Mouse (Mus musculus) lung, embryonic 14.5 days (tissue): ENCODE measurements around the gene Gm49711. TPM values are rescaled to one million over a fixed set of nuclear protein-coding genes. Genes with fewer than 3 reads are reported as not detected.

Source experiments
- ATAC-seq: fragments of 200-750 bp; cut with Nextera tagmentation; 2 replicates; pipeline ENCODE4 v1.8.0; 2017; ENCODE audit warnings: mild to moderate bottlenecking, moderate TSS enrichment, moderate library complexity; ENCODE audit not compliant: insufficient read depth
- DNase-seq: peaks from one replicate; pipeline ENCODE4 v3.0.0-alpha.2; 2015
- H3K27ac ChIP-seq: fragments of 300-500 bp; sonication (generic); 2 replicates; pipeline ENCODE4 v1.5.1; 2014; ENCODE audit warnings: low read depth, mild to moderate bottlenecking, moderate library complexity
- H3K27me3 ChIP-seq: fragments of 300-500 bp; sonication (generic); 2 replicates; pipeline ENCODE4 v1.6.1; 2014; ENCODE audit warnings: low read length, control low read depth; ENCODE audit not compliant: insufficient read depth
- H3K36me3 ChIP-seq: fragments of 300-500 bp; sonication (generic); 2 replicates; pipeline ENCODE4 v1.6.1; 2014; ENCODE audit warnings: control low read depth; ENCODE audit not compliant: insufficient read depth
- H3K4me1 ChIP-seq: fragments of 300-500 bp; sonication (generic); 2 replicates; pipeline ENCODE4 v1.6.1; 2014; ENCODE audit warnings: antibody characterized with exemption, control low read depth; ENCODE audit not compliant: insufficient read depth
- H3K4me2 ChIP-seq: fragments of 300-500 bp; sonication (generic); 2 replicates; pipeline ENCODE4 v1.6.1; 2014; ENCODE audit warnings: mild to moderate bottlenecking
- H3K4me3 ChIP-seq: fragments of 300-500 bp; sonication (generic); 2 replicates; pipeline ENCODE4 v1.5.1; 2014; ENCODE audit warnings: low read depth, low read length
- H3K9ac ChIP-seq: fragments of 300-500 bp; sonication (generic); 2 replicates; pipeline ENCODE4 v1.6.1; 2014
- H3K9me3 ChIP-seq: fragments of 300-500 bp; sonication (generic); 2 replicates; pipeline ENCODE4 v1.6.1; 2016; ENCODE audit warnings: low read depth, low read length, control low read depth
- CTCF ChIP-seq: IDR thresholded peaks from 2 replicates; pipeline ENCODE4 v1.5.1; 2016; ENCODE audit warnings: antibody characterized with exemption, low read depth
- WGBS: fragments of 180-500 bp; shearing (Covaris S2); extraction: QIAGEN DNeasy Blood & Tissue Kit; methylation state at CpG from one replicate; pipeline ENCODE4 v1.1.7; 2014; 5-methylcytosine and 5-hydroxymethylcytosine counted together
- polyA plus RNA-seq: library from polyadenylated mRNA; unstranded; fragments of >200 nt; fragmentation: Nextera tagmentation; extraction: Ambion mirVana; gene quantifications from 2 replicates; pipeline ENCODE4 v1.2.1, GENCODE M21; 2014

Gm49711 gene
- polyA plus RNA-seq, 1 experiment from 2014 or later, result not detected

DNA sequence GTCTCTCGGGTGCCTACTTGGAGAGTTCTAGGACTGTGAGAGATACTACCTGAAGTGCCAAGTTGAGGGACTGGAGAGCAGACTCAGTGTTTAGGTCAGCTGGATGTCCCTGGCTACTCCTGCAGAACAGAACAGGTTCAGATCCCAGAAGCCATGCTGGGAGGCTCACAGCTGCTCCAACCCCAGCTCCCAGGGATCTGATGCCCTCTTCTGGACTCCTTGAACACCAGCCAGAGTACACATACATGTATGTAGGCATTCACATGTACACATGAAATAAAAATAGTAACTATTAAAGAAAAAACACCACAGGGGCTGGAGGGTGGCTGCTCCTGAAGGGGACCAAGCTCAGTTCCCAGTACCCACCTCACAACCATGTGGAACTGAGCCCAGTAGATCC lies 119.6 kb downstream of the Gm49711 start:
- TF ChIP-seq CTCF, result peak; percentile 29
- no peak overlapping the region for H3K4me3 ChIP-seq
- H3K9me3 ChIP-seq, result no peaks in the 10 kb centered on the region
- H3K36me3 ChIP-seq, result no peaks in the 10 kb centered on the region
- H3K4me1 ChIP-seq, result no peaks in the 10 kb centered on the region
- H3K27ac ChIP-seq, result no peak overlapping the region
- 85% methylated on average over 1 of the region's 1 CpGs for WGBS
- H3K9ac ChIP-seq, result no peak overlapping the region
- no peak overlapping the region for H3K4me2 ChIP-seq
- ATAC-seq (no peak), DNase-seq (no peak)
- H3K27me3 ChIP-seq, result no peaks in the 10 kb centered on the region

DNA sequence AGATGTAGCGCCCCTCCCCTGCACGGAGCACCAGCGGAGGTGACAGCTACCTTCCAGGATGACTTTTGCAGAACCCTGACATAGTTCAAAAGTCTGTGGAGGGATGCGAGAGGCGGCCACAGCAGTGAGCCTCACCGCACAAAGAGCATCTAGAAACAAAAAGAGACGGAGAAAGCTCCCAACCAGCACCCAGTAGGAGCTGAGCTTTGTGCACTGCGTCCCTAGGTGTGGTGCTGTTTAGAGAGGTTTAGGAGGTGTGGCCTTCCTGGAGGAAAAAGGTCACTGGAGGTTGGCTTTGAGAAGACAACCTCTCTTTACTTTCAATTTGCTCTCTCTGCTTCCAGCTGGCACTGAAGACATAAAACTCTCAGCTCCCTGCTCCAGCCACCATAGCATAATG lies 121.2 kb downstream of the Gm49711 start:
- H3K27ac ChIP-seq, result no peak overlapping the region
- no peaks in the 10 kb centered on the region for H3K36me3 ChIP-seq
- no peak for ATAC-seq
- H3K27me3 ChIP-seq, result no peaks in the 10 kb centered on the region
- no peaks in the 10 kb centered on the region for H3K9me3 ChIP-seq
- TF ChIP-seq CTCF, result no peak
- no peak overlapping the region for H3K4me3 ChIP-seq
- no peaks in the 10 kb centered on the region for H3K4me1 ChIP-seq
- WGBS, result 63% methylated on average over 8 of the region's 8 CpGs
- H3K9ac ChIP-seq, result no peak overlapping the region
- H3K4me2 ChIP-seq, result no peak overlapping the region
- DNase-seq, result no peak

DNA sequence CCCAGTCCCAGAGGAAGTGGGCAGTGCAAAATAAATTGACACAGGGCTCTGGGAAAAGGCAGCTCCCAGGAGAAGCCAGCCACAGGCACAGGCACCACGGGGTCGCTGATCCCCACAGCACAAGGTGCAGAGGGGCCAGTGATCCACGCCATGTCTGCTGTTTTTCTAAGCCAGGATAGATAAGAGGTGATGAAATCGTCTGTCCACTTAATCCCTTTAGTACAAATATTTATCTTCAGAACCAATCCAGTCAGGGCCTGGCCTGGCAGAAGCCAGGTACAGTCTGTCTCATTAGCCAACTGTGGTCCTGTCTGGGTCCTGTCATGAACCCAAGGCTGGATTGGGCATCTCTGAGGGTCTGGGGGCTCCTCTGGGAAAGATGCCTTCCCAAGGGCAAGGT lies 125.4 kb downstream of the Gm49711 start:
- no peak for DNase-seq
- Histone ChIP-seq H3K4me3 (no peak overlapping the region), H3K36me3 (no peaks in the 10 kb centered on the region), H3K27ac (no peak overlapping the region), H3K4me2 (no peak overlapping the region), H3K27me3 (no peaks in the 10 kb centered on the region), H3K9ac (no peak overlapping the region), H3K9me3 (no peaks in the 10 kb centered on the region), H3K4me1 (no peaks in the 10 kb centered on the region)
- no peak for TF ChIP-seq CTCF
- ATAC-seq, result no peak
- WGBS, result 15% methylated on average over 4 of the region's 4 CpGs

DNA sequence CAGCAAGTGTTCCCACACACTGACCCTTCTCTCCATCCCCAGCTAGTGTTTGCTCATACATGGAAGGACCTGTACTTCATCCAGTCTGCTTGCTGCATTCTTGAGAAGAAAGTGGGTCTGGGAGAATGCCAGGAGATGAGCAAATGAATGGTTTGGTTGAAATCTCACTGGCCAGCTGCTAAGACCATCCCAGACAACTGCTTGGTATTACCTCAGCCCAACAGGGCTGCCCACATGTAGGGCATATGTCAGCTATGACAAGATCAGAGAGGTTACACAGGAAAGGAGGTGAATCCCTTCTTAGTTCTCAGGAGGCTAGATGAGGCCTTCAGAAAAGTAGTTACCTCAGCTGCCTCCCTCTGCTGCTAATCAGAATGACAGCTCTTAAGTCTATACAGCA lies 132.5 kb downstream of the Gm49711 start:
- Histone ChIP-seq H3K27me3 (no peaks in the 10 kb centered on the region), H3K4me1 (no peaks in the 10 kb centered on the region), H3K9ac (no peak overlapping the region), H3K27ac (no peak overlapping the region), H3K4me2 (no peak overlapping the region), H3K36me3 (no peaks in the 10 kb centered on the region), H3K9me3 (no peaks in the 10 kb centered on the region), H3K4me3 (no peak overlapping the region)
- TF ChIP-seq CTCF, result no peak
- ATAC-seq, result no peak
- no peak for DNase-seq

DNA sequence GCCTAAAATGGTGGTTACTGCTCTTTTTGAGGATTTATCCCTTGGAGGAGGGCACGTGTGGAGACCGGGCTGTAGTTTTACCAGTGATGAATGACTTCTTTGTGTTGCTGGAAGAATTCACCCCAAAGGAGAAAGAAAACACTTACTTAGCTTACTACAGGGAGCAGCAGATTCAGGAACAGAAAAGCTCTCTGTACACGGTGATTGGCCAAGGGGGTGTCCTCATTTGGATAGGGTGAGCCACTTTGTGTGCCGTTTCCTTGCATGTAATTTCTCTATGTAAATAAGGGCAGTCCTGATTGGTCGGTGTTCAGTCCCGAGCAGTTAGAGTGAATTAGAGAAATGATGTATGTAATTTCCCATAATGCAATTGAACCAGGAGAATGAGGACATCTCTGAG lies 137.0 kb downstream of the Gm49711 start:
- DNase-seq (no peak), ATAC-seq (no peak)
- Histone ChIP-seq H3K27ac (no peak overlapping the region), H3K4me1 (no peaks in the 10 kb centered on the region), H3K4me2 (no peak overlapping the region), H3K27me3 (no peaks in the 10 kb centered on the region), H3K4me3 (no peak overlapping the region), H3K36me3 (no peaks in the 10 kb centered on the region), H3K9ac (no peak overlapping the region), H3K9me3 (no peaks in the 10 kb centered on the region)
- 68% methylated on average over 6 of the region's 6 CpGs for WGBS
- no peak for TF ChIP-seq CTCF

DNA sequence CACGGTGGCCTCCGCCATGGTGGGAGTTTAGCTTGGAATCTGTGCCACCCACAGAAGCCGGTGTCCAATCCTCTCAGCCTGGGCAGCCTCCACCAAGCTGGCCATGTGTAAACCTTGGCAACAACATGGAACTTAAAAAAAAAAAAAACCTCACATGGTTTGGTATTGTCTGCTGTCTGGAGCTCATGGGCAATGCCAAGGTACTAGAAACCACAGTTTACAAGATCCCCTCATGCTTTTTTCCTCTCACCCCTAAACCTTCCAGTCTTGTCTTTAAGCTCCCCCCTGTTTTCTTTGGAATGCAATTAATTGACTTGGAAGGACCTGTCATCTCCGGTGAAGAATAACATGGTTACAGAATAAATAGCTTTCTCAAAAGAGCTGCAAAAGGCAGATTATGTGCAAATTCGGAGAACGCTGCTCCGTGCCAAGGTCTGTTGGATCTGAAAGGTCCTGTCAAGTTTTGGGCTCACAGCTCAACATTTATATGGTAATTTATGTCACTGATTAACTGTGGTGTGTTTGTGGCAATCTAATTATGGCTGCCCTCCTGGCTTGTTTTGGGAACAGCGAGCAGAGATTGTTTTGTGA lies 138.7 kb downstream of the Gm49711 start:
- Histone ChIP-seq H3K27ac (no peak overlapping the region), H3K27me3 (no peaks in the 10 kb centered on the region), H3K9ac (no peak overlapping the region), H3K36me3 (no peaks in the 10 kb centered on the region), H3K4me1 (no peaks in the 10 kb centered on the region), H3K9me3 (no peaks in the 10 kb centered on the region), H3K4me2 (no peak overlapping the region), H3K4me3 (no peak overlapping the region)
- no peak for ATAC-seq
- DNase-seq, result no peak
- TF ChIP-seq CTCF, result no peak
- WGBS, result 69% methylated on average over 8 of the region's 8 CpGs

DNA sequence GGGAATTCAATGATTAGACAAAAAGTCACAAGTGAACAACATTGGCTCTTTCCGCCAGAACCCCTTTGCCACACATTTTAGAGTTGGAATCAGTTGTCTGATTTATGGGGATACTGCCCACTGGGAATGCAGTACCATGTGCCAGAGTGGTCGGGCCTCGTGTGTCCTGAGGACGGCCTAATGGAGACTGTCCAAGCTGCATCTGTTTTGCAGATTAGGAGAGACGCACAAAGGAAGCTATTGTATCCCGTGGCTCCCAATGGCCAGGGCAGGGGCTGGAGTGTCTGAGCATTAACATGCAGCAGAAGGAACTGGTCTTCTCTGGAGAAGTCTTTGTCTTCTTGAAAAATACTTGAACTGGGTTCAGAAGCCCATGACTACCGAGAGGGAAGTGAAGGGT lies 142.5 kb downstream of the Gm49711 start:
- no peak for ATAC-seq

DNA sequence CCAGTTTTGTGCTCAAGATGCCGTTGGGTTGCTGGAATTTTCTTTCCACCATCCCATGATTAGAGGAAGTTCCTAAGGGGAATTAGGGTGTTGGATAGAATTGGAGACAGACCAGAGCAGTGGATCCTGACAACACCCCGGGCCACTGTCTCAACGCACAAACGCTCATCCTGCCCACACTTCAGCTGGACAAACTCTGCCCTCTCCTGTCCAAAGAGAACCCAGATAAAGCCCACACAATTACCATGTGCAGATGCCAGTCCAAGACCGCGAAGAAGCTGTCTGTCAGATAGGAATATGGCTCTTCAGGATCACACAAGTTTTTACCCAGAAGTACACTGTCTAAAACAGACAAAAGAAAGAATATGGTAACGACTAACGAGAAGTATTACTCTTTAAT lies 145.5 kb downstream of the Gm49711 start:
- no peaks in the 10 kb centered on the region for H3K9me3 ChIP-seq
- no peak overlapping the region for H3K4me3 ChIP-seq
- H3K36me3 ChIP-seq, result no peaks in the 10 kb centered on the region
- no peak for TF ChIP-seq CTCF
- H3K4me1 ChIP-seq, result no peaks in the 10 kb centered on the region
- DNase-seq (no peak), ATAC-seq (no peak)
- no peaks in the 10 kb centered on the region for H3K27me3 ChIP-seq
- no peak overlapping the region for H3K9ac ChIP-seq
- H3K4me2 ChIP-seq, result no peak overlapping the region
- H3K27ac ChIP-seq, result no peak overlapping the region
- 69% methylated on average over 8 of the region's 8 CpGs for WGBS

More for the DNA sequence above, 142.5 kb downstream of the Gm49711 start:
- WGBS, result 75% methylated on average over 7 of the region's 7 CpGs
- no peak overlapping the region for H3K4me2 ChIP-seq
- H3K4me1 ChIP-seq, result no peaks in the 10 kb centered on the region
- no peaks in the 10 kb centered on the region for H3K9me3 ChIP-seq
- H3K9ac ChIP-seq, result no peak overlapping the region
- H3K27ac ChIP-seq, result no peak overlapping the region
- H3K36me3 ChIP-seq, result no peaks in the 10 kb centered on the region
- H3K4me3 ChIP-seq, result no peak overlapping the region
- no peak for TF ChIP-seq CTCF
- H3K27me3 ChIP-seq, result no peaks in the 10 kb centered on the region
- no peak for DNase-seq
